Mouse (Mus musculus): ENCODE results near the gene Zfp503. TPM values are rescaled to one million over a fixed set of nuclear protein-coding genes. Genes with fewer than 3 reads are reported as not detected.
A peak's percentile ranks its signal among the peaks of the same experiment; 100 is the strongest.

Gene Zfp503
- polyA plus RNA-seq (2014; fragmentation: Nextera tagmentation; extraction: Ambion mirVana), result 13.3 and 17.1 TPM in 2 replicates

- DNase-seq (ENCODE audit: low spot score) (peak; percentile 85), ATAC-seq (ENCODE audit: insufficient read depth, low FRiP score, low TSS enrichment) (peak; percentile 22; the same call in 1 of the 2 replicates)
- no peaks in the 10 kb centered on the region for H3K9me3 ChIP-seq (ENCODE audit: control insufficient read depth, low read length)
- no peaks in the 10 kb centered on the region for H3K27me3 ChIP-seq (ENCODE audit: control insufficient read depth, insufficient read depth, low read length)
- peak within 1 kb of the TSS; percentile 93 for H3K27ac ChIP-seq (ENCODE audit: low read depth, low read length)
- H3K4me1 ChIP-seq (ENCODE audit: control insufficient read depth, insufficient read depth, low read length), result peaks cover 28% of the 10 kb centered on the region
- peak within 1 kb of the TSS; percentile 83 for H3K4me2 ChIP-seq (ENCODE audit: low read depth)
- peak within 1 kb of the TSS; percentile 76 for H3K9ac ChIP-seq (ENCODE audit: low read length)
- H3K4me3 ChIP-seq (ENCODE audit: low read depth, low read length), result peak within 1 kb of the TSS; percentile 88
- WGBS, result under 1% methylated on average over 37 of the region's 37 CpGs
- peaks cover 13% of the 10 kb centered on the region for H3K36me3 ChIP-seq (ENCODE audit: control insufficient read depth, insufficient read depth, low read length)
Measured at GRCm38 (mm10) chr14:21989291-21989913, at the start of gene Zfp503. Gene Zfp503 (minus strand): TSS chr14:21989601.

DNA sequence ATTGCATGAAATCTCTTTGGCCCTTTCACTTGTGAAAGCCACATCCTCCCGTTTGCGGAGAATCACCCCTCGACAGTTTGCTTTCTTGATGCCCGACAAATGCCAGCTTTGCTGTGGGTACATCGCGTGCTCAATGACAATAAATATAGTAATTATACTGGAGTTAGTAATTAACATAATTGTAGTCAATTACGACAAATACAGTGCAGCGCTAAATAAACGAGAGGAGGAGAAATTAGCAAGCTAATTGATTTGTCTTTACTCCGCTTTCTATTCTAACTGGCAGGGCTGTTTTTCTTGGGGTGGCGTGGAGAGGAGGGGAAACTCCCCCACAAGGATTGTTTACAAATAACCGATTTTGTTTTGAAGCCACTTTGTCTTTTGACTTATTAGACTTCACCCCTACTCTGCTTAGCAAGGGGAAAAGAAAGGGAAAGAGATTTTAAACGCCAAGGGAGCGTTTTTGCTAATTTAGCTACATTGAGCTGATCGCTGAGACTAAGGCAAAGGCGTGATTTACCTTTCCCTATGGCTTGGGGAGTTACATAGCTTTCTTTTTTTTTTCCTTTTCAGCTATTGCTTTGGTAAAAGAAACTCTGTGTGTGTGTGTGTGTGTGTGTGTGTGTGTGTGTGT lies 48.2 kb upstream of the Zfp503 start:
- Histone ChIP-seq H3K4me1 (ENCODE audit: control insufficient read depth, insufficient read depth, low read length) (peaks cover 7% of the 10 kb centered on the region; the same call in 1 of the 2 replicates), H3K27ac (ENCODE audit: low read depth, low read length) (no peak overlapping the region), H3K36me3 (ENCODE audit: control insufficient read depth, insufficient read depth, low read length) (no peaks in the 10 kb centered on the region), H3K4me2 (ENCODE audit: low read depth) (no peak overlapping the region), H3K27me3 (ENCODE audit: control insufficient read depth, insufficient read depth, low read length) (no peaks in the 10 kb centered on the region), H3K9ac (ENCODE audit: low read length) (no peak overlapping the region), H3K9me3 (ENCODE audit: control insufficient read depth, low read length) (no peaks in the 10 kb centered on the region), H3K4me3 (ENCODE audit: low read depth, low read length) (no peak overlapping the region)
- no peak for DNase-seq (ENCODE audit: low spot score)
- WGBS, result 60% methylated on average over 16 of the region's 16 CpGs
- ATAC-seq (ENCODE audit: insufficient read depth, low FRiP score, low TSS enrichment), result no peak

- Histone ChIP-seq H3K4me3 (ENCODE audit: low read depth, low read length) (no peak overlapping the region), H3K4me2 (ENCODE audit: low read depth) (no peak overlapping the region), H3K27ac (ENCODE audit: low read depth, low read length) (no peak overlapping the region), H3K27me3 (ENCODE audit: control insufficient read depth, insufficient read depth, low read length) (no peaks in the 10 kb centered on the region), H3K9ac (ENCODE audit: low read length) (no peak overlapping the region), H3K4me1 (ENCODE audit: control insufficient read depth, insufficient read depth, low read length) (peaks cover 7% of the 10 kb centered on the region; the same call in 1 of the 2 replicates), H3K36me3 (ENCODE audit: control insufficient read depth, insufficient read depth, low read length) (no peaks in the 10 kb centered on the region), H3K9me3 (ENCODE audit: control insufficient read depth, low read length) (no peaks in the 10 kb centered on the region)
- ATAC-seq (ENCODE audit: insufficient read depth, low FRiP score, low TSS enrichment), result no peak
- WGBS, result 54% methylated on average over 12 of the region's 12 CpGs
- DNase-seq (ENCODE audit: low spot score), result peak; percentile 45
Measured at GRCm38 (mm10) chr14:22036802-22037497, 47.5 kb upstream of the Zfp503 start.

DNA sequence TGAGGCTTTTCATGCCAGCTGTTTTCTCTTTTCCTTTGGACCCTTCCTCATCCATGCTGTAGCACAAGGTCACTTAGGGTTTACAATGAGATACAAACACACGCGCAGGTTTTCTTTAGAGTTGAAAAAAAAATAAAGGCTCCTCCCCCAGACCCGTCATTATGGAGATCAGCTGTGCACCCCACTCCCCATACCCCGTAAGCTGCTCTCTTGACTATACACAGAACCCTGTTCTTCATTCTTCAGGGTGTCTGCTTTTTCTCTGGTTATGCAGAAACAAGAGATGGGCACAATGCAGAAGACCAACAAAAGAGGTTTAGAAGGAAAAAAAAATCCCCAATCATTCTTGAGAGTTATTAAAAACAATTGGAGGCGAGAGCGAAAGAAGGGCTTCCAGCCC lies 46.9 kb upstream of the Zfp503 start:
- H3K4me3 ChIP-seq (ENCODE audit: low read depth, low read length), result no peak overlapping the region

DNA sequence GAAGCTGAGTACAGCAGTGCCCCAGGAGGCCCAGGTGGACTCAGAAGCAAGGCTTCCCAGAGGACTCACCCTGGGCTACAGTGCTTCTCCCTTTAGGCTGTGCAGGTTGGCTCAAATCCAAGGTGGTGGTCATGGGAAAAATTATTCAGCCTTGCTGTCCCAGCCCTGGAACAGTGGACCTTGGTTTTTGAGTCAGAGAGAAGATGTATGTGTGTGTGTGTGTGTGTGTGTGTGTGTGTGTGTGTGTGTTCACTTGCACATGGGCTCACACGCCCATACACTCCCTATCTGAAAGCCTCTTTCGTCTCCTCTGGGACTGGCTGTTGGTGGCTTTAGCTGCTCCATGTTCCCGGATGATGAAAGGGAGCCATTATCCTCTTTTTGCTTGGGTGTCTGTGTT lies 46.5 kb upstream of the Zfp503 start:
- Histone ChIP-seq H3K27me3 (ENCODE audit: control insufficient read depth, insufficient read depth, low read length) (no peaks in the 10 kb centered on the region), H3K9ac (ENCODE audit: low read length) (no peak overlapping the region), H3K27ac (ENCODE audit: low read depth, low read length) (no peak overlapping the region), H3K9me3 (ENCODE audit: control insufficient read depth, low read length) (no peaks in the 10 kb centered on the region), H3K4me2 (ENCODE audit: low read depth) (no peak overlapping the region), H3K4me1 (ENCODE audit: control insufficient read depth, insufficient read depth, low read length) (peaks cover 7% of the 10 kb centered on the region; the same call in 1 of the 2 replicates), H3K4me3 (ENCODE audit: low read depth, low read length) (no peak overlapping the region), H3K36me3 (ENCODE audit: control insufficient read depth, insufficient read depth, low read length) (no peaks in the 10 kb centered on the region)
- ATAC-seq (ENCODE audit: insufficient read depth, low FRiP score, low TSS enrichment) (no peak), DNase-seq (ENCODE audit: low spot score) (no peak)
- 56% methylated on average over 3 of the region's 3 CpGs for WGBS

More for the DNA sequence above, 46.9 kb upstream of the Zfp503 start:
- 60% methylated on average over 6 of the region's 6 CpGs for WGBS
- ATAC-seq (ENCODE audit: insufficient read depth, low FRiP score, low TSS enrichment), result no peak
- no peak for DNase-seq (ENCODE audit: low spot score)
- H3K27ac ChIP-seq (ENCODE audit: low read depth, low read length), result no peak overlapping the region
- no peak overlapping the region for H3K4me2 ChIP-seq (ENCODE audit: low read depth)
- H3K9me3 ChIP-seq (ENCODE audit: control insufficient read depth, low read length), result no peaks in the 10 kb centered on the region
- H3K9ac ChIP-seq (ENCODE audit: low read length), result no peak overlapping the region
- H3K36me3 ChIP-seq (ENCODE audit: control insufficient read depth, insufficient read depth, low read length), result no peaks in the 10 kb centered on the region
- H3K27me3 ChIP-seq (ENCODE audit: control insufficient read depth, insufficient read depth, low read length), result no peaks in the 10 kb centered on the region
- peaks cover 7% of the 10 kb centered on the region; the same call in 1 of the 2 replicates for H3K4me1 ChIP-seq (ENCODE audit: control insufficient read depth, insufficient read depth, low read length)

GRCm38 (mm10) chr14:22023533-22023932 lies 34.1 kb upstream of the Zfp503 start:
- H3K27ac ChIP-seq (ENCODE audit: low read depth, low read length), result no peak overlapping the region
- H3K36me3 ChIP-seq (ENCODE audit: control insufficient read depth, insufficient read depth, low read length), result no peaks in the 10 kb centered on the region
- no peak for DNase-seq (ENCODE audit: low spot score)
- no peaks in the 10 kb centered on the region for H3K9me3 ChIP-seq (ENCODE audit: control insufficient read depth, low read length)
- ATAC-seq (ENCODE audit: insufficient read depth, low FRiP score, low TSS enrichment), result no peak
- H3K27me3 ChIP-seq (ENCODE audit: control insufficient read depth, insufficient read depth, low read length), result no peaks in the 10 kb centered on the region
- H3K4me3 ChIP-seq (ENCODE audit: low read depth, low read length), result no peak overlapping the region
- 79% methylated on average over 4 of the region's 4 CpGs for WGBS
- no peak overlapping the region for H3K4me2 ChIP-seq (ENCODE audit: low read depth)
- no peak overlapping the region for H3K9ac ChIP-seq (ENCODE audit: low read length)
- H3K4me1 ChIP-seq (ENCODE audit: control insufficient read depth, insufficient read depth, low read length), result 0 out of 2 replicates have a peak, but pooled peaks cover 7% of the 10 kb centered on the region

DNA sequence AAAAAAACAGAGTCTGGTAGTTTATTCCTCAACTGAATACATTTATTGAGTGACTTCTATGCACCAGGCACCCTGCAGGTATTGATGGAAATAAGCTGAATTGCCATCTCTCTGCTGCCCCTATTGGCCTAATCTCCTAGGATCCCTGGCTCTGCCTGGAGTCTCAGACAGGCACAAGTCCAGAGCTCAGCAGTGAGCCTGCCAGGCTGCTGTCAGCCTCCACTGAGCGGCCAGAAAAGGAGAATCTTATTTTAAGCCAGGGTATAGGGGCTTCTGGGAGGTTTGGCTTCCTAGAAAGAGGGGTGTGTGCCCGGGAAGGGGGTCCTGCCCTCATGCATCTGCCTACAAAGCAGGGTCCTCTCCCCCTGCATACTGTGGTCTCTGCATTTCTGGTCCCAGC lies 31.5 kb upstream of the Zfp503 start:
- no peak overlapping the region for H3K9ac ChIP-seq (ENCODE audit: low read length)
- 31% methylated on average over 2 of the region's 2 CpGs for WGBS
- H3K36me3 ChIP-seq (ENCODE audit: control insufficient read depth, insufficient read depth, low read length), result no peaks in the 10 kb centered on the region
- H3K4me2 ChIP-seq (ENCODE audit: low read depth), result no peak overlapping the region
- no peaks in the 10 kb centered on the region for H3K27me3 ChIP-seq (ENCODE audit: control insufficient read depth, insufficient read depth, low read length)
- no peak overlapping the region for H3K27ac ChIP-seq (ENCODE audit: low read depth, low read length)
- no peak for ATAC-seq (ENCODE audit: insufficient read depth, low FRiP score, low TSS enrichment)
- no peak overlapping the region for H3K4me3 ChIP-seq (ENCODE audit: low read depth, low read length)
- no peaks in the 10 kb centered on the region for H3K9me3 ChIP-seq (ENCODE audit: control insufficient read depth, low read length)
- peak; percentile 44 for DNase-seq (ENCODE audit: low spot score)
- 0 out of 2 replicates have a peak, but pooled peaks cover 7% of the 10 kb centered on the region for H3K4me1 ChIP-seq (ENCODE audit: control insufficient read depth, insufficient read depth, low read length)

GRCm38 (mm10) chr14:22019949-22020845 lies 30.8 kb upstream of the Zfp503 start:
- Histone ChIP-seq H3K4me1 (ENCODE audit: control insufficient read depth, insufficient read depth, low read length) (0 out of 2 replicates have a peak, but pooled peaks cover 7% of the 10 kb centered on the region), H3K4me3 (ENCODE audit: low read depth, low read length) (peak overlapping the region; percentile 27), H3K27me3 (ENCODE audit: control insufficient read depth, insufficient read depth, low read length) (no peaks in the 10 kb centered on the region), H3K27ac (ENCODE audit: low read depth, low read length) (no peak overlapping the region), H3K36me3 (ENCODE audit: control insufficient read depth, insufficient read depth, low read length) (no peaks in the 10 kb centered on the region), H3K4me2 (ENCODE audit: low read depth) (peak overlapping the region; percentile 75), H3K9ac (ENCODE audit: low read length) (peak overlapping the region; percentile 47), H3K9me3 (ENCODE audit: control insufficient read depth, low read length) (no peaks in the 10 kb centered on the region)
- WGBS, result 37% methylated on average over 12 of the region's 12 CpGs
- DNase-seq (ENCODE audit: low spot score), result no peak
- ATAC-seq (ENCODE audit: insufficient read depth, low FRiP score, low TSS enrichment), result no peak

Data from neural tube, embryonic 11.5 days (tissue).